Mouse (Mus musculus) adrenal gland, adult 2 months (tissue): ENCODE measurements around the gene Lamtor4. TPM values are rescaled to one million over a fixed set of nuclear protein-coding genes. Genes with fewer than 3 reads are reported as not detected.

ENCODE experiments used
- DNase-seq: peaks from one replicate; pipeline ENCODE4 v3.0.0; 2021
- polyA plus RNA-seq: library from polyadenylated mRNA; depleted of rRNA; stranded (reverse); fragments of >200 nt; gene quantifications from 2 replicates; pipeline ENCODE4 v1.2.3, GENCODE M21; 2012; rRNA removed
- total RNA-seq, 2 experiments: library from RNA; stranded (reverse); gene quantifications; 2 replicates each; pipeline ENCODE4 v1.2.3; 2021

Lamtor4 gene
- total and polyA plus RNA-seq, 3 experiments: 72.3 to 184 (median 99.9) TPM

GRCm38 (mm10) chr5:138294158-138294557, 38.9 kb downstream of the Lamtor4 start:
- no peak for DNase-seq

- DNase-seq: no peak
Observed at GRCm38 (mm10) chr5:138299613-138300012, 44.3 kb downstream of the Lamtor4 start.

Other genes starting within 250 kb of the Lamtor4 start
- gene Smok3a, start 234.2 kb upstream of the Lamtor4 start, total RNA-seq: not detected
- not detected in 2 replicates for gene Smok3a, start 234.2 kb upstream of the Lamtor4 start, polyA plus RNA-seq
- gene Smok3b, start 234.1 kb upstream of the Lamtor4 start, total RNA-seq: not detected
- gene Smok3b, start 234.1 kb upstream of the Lamtor4 start, polyA plus RNA-seq: not detected in 2 replicates
- gene Smok3c, start 202.3 kb upstream of the Lamtor4 start, total RNA-seq: not detected
- gene Smok3c, start 202.3 kb upstream of the Lamtor4 start, polyA plus RNA-seq: not detected in 2 replicates
- gene Zkscan1, start 170.4 kb upstream of the Lamtor4 start, total RNA-seq: 10 to 100 TPM; 33.9 to 40.2 TPM
- 2.7 and 3.4 TPM in 2 replicates for gene Zkscan1, start 170.4 kb upstream of the Lamtor4 start, polyA plus RNA-seq
- 10 to 100 TPM; 14.8 to 16.7 TPM for gene Zscan21, start 138.6 kb upstream of the Lamtor4 start, total RNA-seq
- 4.0 and 5.3 TPM in 2 replicates for gene Zscan21, start 138.6 kb upstream of the Lamtor4 start, polyA plus RNA-seq
- gene Zfp113, start 99.7 kb upstream of the Lamtor4 start, total RNA-seq: 10 to 100 TPM; 11.0 to 11.5 TPM
- 6.2 and 10.5 TPM in 2 replicates for gene Zfp113, start 99.7 kb upstream of the Lamtor4 start, polyA plus RNA-seq
- gene Cops6, start 94.4 kb upstream of the Lamtor4 start, total RNA-seq: 100 to 1,000 TPM; 132 to 160 TPM
- 44.6 and 49.2 TPM in 2 replicates for gene Cops6, start 94.4 kb upstream of the Lamtor4 start, polyA plus RNA-seq
- 10 to 100 TPM; 19.4 to 20.1 TPM for gene Ap4m1, start 83.5 kb upstream of the Lamtor4 start, total RNA-seq
- 24.9 and 27.7 TPM in 2 replicates for gene Ap4m1, start 83.5 kb upstream of the Lamtor4 start, polyA plus RNA-seq
- gene Mcm7, start 83.1 kb upstream of the Lamtor4 start, total RNA-seq: 10 to 100 TPM; 22.8 to 23.1 TPM
- gene Mcm7, start 83.1 kb upstream of the Lamtor4 start, polyA plus RNA-seq: 17.9 and 21.6 TPM in 2 replicates
- gene Taf6, start 68.0 kb upstream of the Lamtor4 start, total RNA-seq: 10 to 100 TPM; 41.7 to 44.7 TPM
- gene Taf6, start 68.0 kb upstream of the Lamtor4 start, polyA plus RNA-seq: 63.3 and 72.2 TPM in 2 replicates
- gene Cnpy4, start 68.0 kb upstream of the Lamtor4 start, total RNA-seq: 10 to 100 TPM; 18.1 to 28.7 TPM
- 0.68 and 1.1 TPM in 2 replicates for gene Cnpy4, start 68.0 kb upstream of the Lamtor4 start, polyA plus RNA-seq
- 10 to 100 TPM in 1 of 2 experiments, 1 to 10 TPM in 1; 5.0 to 11.9 TPM for gene Mblac1, start 61.2 kb upstream of the Lamtor4 start, total RNA-seq
- gene Mblac1, start 61.2 kb upstream of the Lamtor4 start, polyA plus RNA-seq: 9.6 and 11.1 TPM in 2 replicates
- gene Nxpe5, start 29.6 kb upstream of the Lamtor4 start, total RNA-seq: under 1 TPM; 0.29 to 0.66 TPM
- gene Nxpe5, start 29.6 kb upstream of the Lamtor4 start, polyA plus RNA-seq: 0.17 and 0.20 TPM in 2 replicates
- 10 to 100 TPM; 24.3 to 28.4 TPM for gene BC037034, start 8.6 kb downstream of the Lamtor4 start, total RNA-seq
- 93.4 and 115 TPM in 2 replicates for gene BC037034, start 8.6 kb downstream of the Lamtor4 start, polyA plus RNA-seq
- under 1 TPM; 0.12 to 0.28 TPM for gene Gal3st4, start 17.4 kb downstream of the Lamtor4 start, total RNA-seq
- 0.07 TPM in 2 replicates for gene Gal3st4, start 17.4 kb downstream of the Lamtor4 start, polyA plus RNA-seq
- not detected for gene Gm43720, start 24.5 kb downstream of the Lamtor4 start, total RNA-seq
- not detected in 2 replicates for gene Gm43720, start 24.5 kb downstream of the Lamtor4 start, polyA plus RNA-seq
- under 1 TPM; 0.35 to 0.63 TPM for gene Gpc2, start 24.5 kb downstream of the Lamtor4 start, total RNA-seq
- 2.3 and 3.1 TPM in 2 replicates for gene Gpc2, start 24.5 kb downstream of the Lamtor4 start, polyA plus RNA-seq
- gene Stag3, start 24.8 kb downstream of the Lamtor4 start, total RNA-seq: under 1 TPM in 1 of 2 experiments, not detected in 1; 0.06 TPM
- gene Stag3, start 24.8 kb downstream of the Lamtor4 start, polyA plus RNA-seq: 0.68 TPM in 1 of 2 replicates, not detected in the other
- gene Pvrig, start 86.5 kb downstream of the Lamtor4 start, total RNA-seq: under 1 TPM in 1 of 2 experiments, not detected in 1; 0.55 TPM
- gene Pvrig, start 86.5 kb downstream of the Lamtor4 start, polyA plus RNA-seq: 0.09 and 0.10 TPM in 2 replicates
- gene Zfp157, start 186.0 kb downstream of the Lamtor4 start, total RNA-seq: 1 to 10 TPM; 4.5 to 10.0 TPM
- gene Zfp157, start 186.0 kb downstream of the Lamtor4 start, polyA plus RNA-seq: 1.1 and 1.4 TPM in 2 replicates